Mouse (Mus musculus): ENCODE data around the gene Kcng4. TPM values are rescaled to one million over a fixed set of nuclear protein-coding genes. Genes with fewer than 3 reads are reported as not detected.

The Kcng4 gene
- polyA plus RNA-seq, 1 experiment from 2014 or later, result 0.55 TPM

- Histone ChIP-seq H3K4me2 (ENCODE audit: low read length) (no peak overlapping the region), H3K27ac (replicated peaks; ENCODE audit: low read depth, low read length) (no peak overlapping the region), H3K9me3 (ENCODE audit: control insufficient read depth, low read length) (no peaks in the 10 kb centered on the region), H3K9ac (replicated peaks; ENCODE audit: low read length) (no peak overlapping the region), H3K27me3 (ENCODE audit: control insufficient read depth, insufficient read depth, low read length) (no peaks in the 10 kb centered on the region), H3K4me1 (ENCODE audit: control insufficient read depth, insufficient read depth, low read length) (no peaks in the 10 kb centered on the region), H3K4me3 (replicated peaks; ENCODE audit: low read depth, low read length) (no peak overlapping the region), H3K36me3 (ENCODE audit: control insufficient read depth, insufficient read depth, low read length) (no peaks in the 10 kb centered on the region)
- no peak for ATAC-seq (ENCODE audit: low FRiP score, low TSS enrichment)
- 90% methylated on average over 1 of the region's 1 CpGs for WGBS
- DNase-seq, result no peak
Observed at GRCm38 (mm10) chr8:119623744-119624143, 11.7 kb downstream of the Kcng4 start.

- DNase-seq (no peak), ATAC-seq (ENCODE audit: low FRiP score, low TSS enrichment) (no peak)
- no peak overlapping the region for H3K4me2 ChIP-seq (ENCODE audit: low read length)
- H3K9me3 ChIP-seq (ENCODE audit: control insufficient read depth, low read length), result no peaks in the 10 kb centered on the region
- H3K27me3 ChIP-seq (ENCODE audit: control insufficient read depth, insufficient read depth, low read length), result no peaks in the 10 kb centered on the region
- H3K4me1 ChIP-seq (ENCODE audit: control insufficient read depth, insufficient read depth, low read length), result no peaks in the 10 kb centered on the region
- WGBS, result 85% methylated on average over 8 of the region's 8 CpGs
- H3K27ac ChIP-seq (replicated peaks; ENCODE audit: low read depth, low read length), result no peak overlapping the region
- H3K4me3 ChIP-seq (replicated peaks; ENCODE audit: low read depth, low read length), result no peak overlapping the region
- H3K36me3 ChIP-seq (ENCODE audit: control insufficient read depth, insufficient read depth, low read length), result no peaks in the 10 kb centered on the region
- H3K9ac ChIP-seq (replicated peaks; ENCODE audit: low read length), result no peak overlapping the region
Observed at GRCm38 (mm10) chr8:119623061-119623460, 12.4 kb downstream of the Kcng4 start.

- Histone ChIP-seq H3K4me2 (ENCODE audit: low read length) (no peak overlapping the region), H3K4me1 (ENCODE audit: control insufficient read depth, insufficient read depth, low read length) (no peaks in the 10 kb centered on the region), H3K9me3 (ENCODE audit: control insufficient read depth, low read length) (no peaks in the 10 kb centered on the region), H3K9ac (replicated peaks; ENCODE audit: low read length) (no peak overlapping the region), H3K4me3 (replicated peaks; ENCODE audit: low read depth, low read length) (no peak overlapping the region), H3K27ac (replicated peaks; ENCODE audit: low read depth, low read length) (no peak overlapping the region), H3K27me3 (ENCODE audit: control insufficient read depth, insufficient read depth, low read length) (no peaks in the 10 kb centered on the region), H3K36me3 (ENCODE audit: control insufficient read depth, insufficient read depth, low read length) (no peaks in the 10 kb centered on the region)
- DNase-seq, result no peak
- ATAC-seq (ENCODE audit: low FRiP score, low TSS enrichment), result no peak
- WGBS, result 56% methylated on average over 4 of the region's 4 CpGs
Observed at GRCm38 (mm10) chr8:119622555-119622954, 12.9 kb downstream of the Kcng4 start.

GRCm38 (mm10) chr8:119620848-119621465, 14.5 kb downstream of the Kcng4 start:
- DNase-seq, result no peak
- Histone ChIP-seq H3K4me2 (ENCODE audit: low read length) (no peak overlapping the region), H3K27ac (replicated peaks; ENCODE audit: low read depth, low read length) (no peak overlapping the region), H3K27me3 (ENCODE audit: control insufficient read depth, insufficient read depth, low read length) (no peaks in the 10 kb centered on the region), H3K9ac (replicated peaks; ENCODE audit: low read length) (no peak overlapping the region), H3K9me3 (ENCODE audit: control insufficient read depth, low read length) (no peaks in the 10 kb centered on the region), H3K36me3 (ENCODE audit: control insufficient read depth, insufficient read depth, low read length) (no peaks in the 10 kb centered on the region), H3K4me1 (ENCODE audit: control insufficient read depth, insufficient read depth, low read length) (no peaks in the 10 kb centered on the region), H3K4me3 (replicated peaks; ENCODE audit: low read depth, low read length) (no peak overlapping the region)
- WGBS, result 90% methylated on average over 14 of the region's 14 CpGs
- ATAC-seq (ENCODE audit: low FRiP score, low TSS enrichment), result no peak

- no peak overlapping the region for H3K9ac ChIP-seq (replicated peaks; ENCODE audit: low read length)
- WGBS, result 75% methylated on average over 6 of the region's 6 CpGs
- ATAC-seq (ENCODE audit: low FRiP score, low TSS enrichment), result no peak
Observed at GRCm38 (mm10) chr8:119620116-119620840, 15.2 kb downstream of the Kcng4 start.

GRCm38 (mm10) chr8:119618887-119619286, 16.6 kb downstream of the Kcng4 start:
- H3K27ac ChIP-seq (replicated peaks; ENCODE audit: low read depth, low read length), result no peak overlapping the region
- ATAC-seq (ENCODE audit: low FRiP score, low TSS enrichment), result no peak
- H3K27me3 ChIP-seq (ENCODE audit: control insufficient read depth, insufficient read depth, low read length), result no peaks in the 10 kb centered on the region
- 76% methylated on average over 5 of the region's 5 CpGs for WGBS
- no peaks in the 10 kb centered on the region for H3K4me1 ChIP-seq (ENCODE audit: control insufficient read depth, insufficient read depth, low read length)
- H3K9ac ChIP-seq (replicated peaks; ENCODE audit: low read length), result no peak overlapping the region
- H3K9me3 ChIP-seq (ENCODE audit: control insufficient read depth, low read length), result no peaks in the 10 kb centered on the region
- no peaks in the 10 kb centered on the region for H3K36me3 ChIP-seq (ENCODE audit: control insufficient read depth, insufficient read depth, low read length)
- no peak for DNase-seq
- H3K4me2 ChIP-seq (ENCODE audit: low read length), result no peak overlapping the region
- H3K4me3 ChIP-seq (replicated peaks; ENCODE audit: low read depth, low read length), result no peak overlapping the region

More at GRCm38 (mm10) chr8:119620116-119620840, 15.2 kb downstream of the Kcng4 start:
- no peak overlapping the region for H3K27ac ChIP-seq (replicated peaks; ENCODE audit: low read depth, low read length)
- no peaks in the 10 kb centered on the region for H3K9me3 ChIP-seq (ENCODE audit: control insufficient read depth, low read length)
- no peaks in the 10 kb centered on the region for H3K27me3 ChIP-seq (ENCODE audit: control insufficient read depth, insufficient read depth, low read length)
- H3K4me1 ChIP-seq (ENCODE audit: control insufficient read depth, insufficient read depth, low read length), result no peaks in the 10 kb centered on the region
- no peak overlapping the region for H3K4me3 ChIP-seq (replicated peaks; ENCODE audit: low read depth, low read length)
- DNase-seq, result no peak
- H3K4me2 ChIP-seq (ENCODE audit: low read length), result no peak overlapping the region
- H3K36me3 ChIP-seq (ENCODE audit: control insufficient read depth, insufficient read depth, low read length), result no peaks in the 10 kb centered on the region

GRCm38 (mm10) chr8:119617586-119617985, 17.9 kb downstream of the Kcng4 start:
- H3K4me3 ChIP-seq (replicated peaks; ENCODE audit: low read depth, low read length), result no peak overlapping the region
- no peaks in the 10 kb centered on the region for H3K27me3 ChIP-seq (ENCODE audit: control insufficient read depth, insufficient read depth, low read length)
- no peaks in the 10 kb centered on the region for H3K9me3 ChIP-seq (ENCODE audit: control insufficient read depth, low read length)
- no peaks in the 10 kb centered on the region for H3K4me1 ChIP-seq (ENCODE audit: control insufficient read depth, insufficient read depth, low read length)
- 88% methylated on average over 5 of the region's 5 CpGs for WGBS
- H3K27ac ChIP-seq (replicated peaks; ENCODE audit: low read depth, low read length), result no peak overlapping the region
- ATAC-seq (ENCODE audit: low FRiP score, low TSS enrichment) (no peak), DNase-seq (no peak)
- H3K4me2 ChIP-seq (ENCODE audit: low read length), result no peak overlapping the region
- no peaks in the 10 kb centered on the region for H3K36me3 ChIP-seq (ENCODE audit: control insufficient read depth, insufficient read depth, low read length)
- H3K9ac ChIP-seq (replicated peaks; ENCODE audit: low read length), result no peak overlapping the region

GRCm38 (mm10) chr8:119616811-119617210, 18.7 kb downstream of the Kcng4 start:
- H3K9ac ChIP-seq (replicated peaks; ENCODE audit: low read length), result no peak overlapping the region
- H3K9me3 ChIP-seq (ENCODE audit: control insufficient read depth, low read length), result no peaks in the 10 kb centered on the region
- DNase-seq, result no peak
- no peak for ATAC-seq (ENCODE audit: low FRiP score, low TSS enrichment)
- 98% methylated on average over 4 of the region's 4 CpGs for WGBS
- no peaks in the 10 kb centered on the region for H3K4me1 ChIP-seq (ENCODE audit: control insufficient read depth, insufficient read depth, low read length)
- H3K27ac ChIP-seq (replicated peaks; ENCODE audit: low read depth, low read length), result no peak overlapping the region
- no peaks in the 10 kb centered on the region for H3K27me3 ChIP-seq (ENCODE audit: control insufficient read depth, insufficient read depth, low read length)
- no peak overlapping the region for H3K4me2 ChIP-seq (ENCODE audit: low read length)
- no peak overlapping the region for H3K4me3 ChIP-seq (replicated peaks; ENCODE audit: low read depth, low read length)
- H3K36me3 ChIP-seq (ENCODE audit: control insufficient read depth, insufficient read depth, low read length), result no peaks in the 10 kb centered on the region

- H3K27ac ChIP-seq (replicated peaks; ENCODE audit: low read depth, low read length), result no peak overlapping the region
- no peaks in the 10 kb centered on the region for H3K9me3 ChIP-seq (ENCODE audit: control insufficient read depth, low read length)
- WGBS, result 71% methylated on average over 7 of the region's 7 CpGs
- H3K4me2 ChIP-seq (ENCODE audit: low read length), result no peak overlapping the region
- H3K36me3 ChIP-seq (ENCODE audit: control insufficient read depth, insufficient read depth, low read length), result no peaks in the 10 kb centered on the region
- no peaks in the 10 kb centered on the region for H3K4me1 ChIP-seq (ENCODE audit: control insufficient read depth, insufficient read depth, low read length)
- no peak overlapping the region for H3K9ac ChIP-seq (replicated peaks; ENCODE audit: low read length)
- H3K4me3 ChIP-seq (replicated peaks; ENCODE audit: low read depth, low read length), result no peak overlapping the region
- H3K27me3 ChIP-seq (ENCODE audit: control insufficient read depth, insufficient read depth, low read length), result no peaks in the 10 kb centered on the region
- no peak for ATAC-seq (ENCODE audit: low FRiP score, low TSS enrichment)
- DNase-seq, result no peak
Observed at GRCm38 (mm10) chr8:119616358-119616757, 19.1 kb downstream of the Kcng4 start.

All from midbrain, embryonic 14.5 days (tissue).